Mouse (Mus musculus) bone marrow, adult 2 months (tissue): ENCODE results near the gene Pou3f3. TPM values are rescaled to one million over a fixed set of nuclear protein-coding genes. Genes with fewer than 3 reads are reported as not detected.

Experiments
- H3K27ac ChIP-seq: fragments of 200-500 bp; 2 replicates; pipeline ENCODE4 v1.5.1; 2012; ENCODE audit warnings: low read depth, mild to moderate bottlenecking, control low read depth, inconsistent platforms, low read length; ENCODE audit not compliant: control insufficient read depth, poor library complexity, insufficient read depth
- H3K4me1 ChIP-seq: fragments of 200-500 bp; 2 replicates; pipeline ENCODE4 v1.6.1; 2011; ENCODE audit warnings: low read length; ENCODE audit not compliant: control insufficient read depth, insufficient read depth
- H3K4me3 ChIP-seq: fragments of 200-500 bp; replicated peaks from 2 replicates; pipeline ENCODE3; 2011; ENCODE audit warnings: mild to moderate bottlenecking, low read depth, low read length, control low read depth; ENCODE audit not compliant: control insufficient read depth
- CTCF ChIP-seq: fragments of 200-500 bp; IDR thresholded peaks from 2 replicates; pipeline ENCODE4 v1.5.1; 2011; ENCODE audit warnings: low read length, control low read depth; ENCODE audit not compliant: control insufficient read depth, insufficient read depth
- POLR2A ChIP-seq: fragments of 200-500 bp; IDR thresholded peaks from 2 replicates; pipeline ENCODE4 v1.6.1; 2011; ENCODE audit warnings: low read depth, mild to moderate bottlenecking, control low read depth, low read length, borderline replicate concordance; ENCODE audit not compliant: control insufficient read depth
- WGBS: fragments of 180-500 bp; shearing (Covaris S2); methylation state at CpG from one replicate; pipeline ENCODE4 v1.1.7; 2018; 5-methylcytosine and 5-hydroxymethylcytosine counted together
- polyA plus RNA-seq: library from polyadenylated mRNA; stranded (reverse); fragments of >200 nt; gene quantifications from 2 replicates; pipeline ENCODE4 v1.2.4, GENCODE M21; 2011; ENCODE audit warnings: low replicate concordance; ENCODE audit not compliant: missing spikeins, insufficient read depth, insufficient read length

The Pou3f3 gene
- polyA plus RNA-seq, 1 experiment = 0.80 TPM

DNA sequence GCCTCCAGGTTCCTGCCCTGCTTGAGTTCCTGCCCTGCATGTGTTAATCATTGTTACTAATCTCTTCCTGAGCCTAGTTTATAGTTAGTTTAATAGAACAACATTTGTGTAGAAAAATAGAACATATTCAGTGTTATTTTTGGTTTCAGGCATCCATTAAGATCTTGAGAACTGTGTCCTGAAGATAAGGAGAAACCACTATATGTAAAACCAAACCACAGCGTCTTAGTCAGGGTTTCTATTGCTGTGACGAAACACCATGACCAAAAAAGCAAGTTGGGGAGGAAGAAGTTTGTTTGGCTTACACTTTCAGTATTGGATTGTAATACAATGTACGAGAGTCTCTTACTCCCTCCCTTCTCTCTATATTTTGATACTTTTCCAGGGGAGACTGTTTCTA, 49.5 kb downstream of the Pou3f3 start:
- 4% methylated on average over 3 of the region's 3 CpGs for WGBS
- Histone ChIP-seq H3K4me3 (no peak overlapping the region), H3K4me1 (no peaks in the 10 kb centered on the region), H3K27ac (no peak overlapping the region)
- TF ChIP-seq POLR2A (no peak), CTCF (no peak)

DNA sequence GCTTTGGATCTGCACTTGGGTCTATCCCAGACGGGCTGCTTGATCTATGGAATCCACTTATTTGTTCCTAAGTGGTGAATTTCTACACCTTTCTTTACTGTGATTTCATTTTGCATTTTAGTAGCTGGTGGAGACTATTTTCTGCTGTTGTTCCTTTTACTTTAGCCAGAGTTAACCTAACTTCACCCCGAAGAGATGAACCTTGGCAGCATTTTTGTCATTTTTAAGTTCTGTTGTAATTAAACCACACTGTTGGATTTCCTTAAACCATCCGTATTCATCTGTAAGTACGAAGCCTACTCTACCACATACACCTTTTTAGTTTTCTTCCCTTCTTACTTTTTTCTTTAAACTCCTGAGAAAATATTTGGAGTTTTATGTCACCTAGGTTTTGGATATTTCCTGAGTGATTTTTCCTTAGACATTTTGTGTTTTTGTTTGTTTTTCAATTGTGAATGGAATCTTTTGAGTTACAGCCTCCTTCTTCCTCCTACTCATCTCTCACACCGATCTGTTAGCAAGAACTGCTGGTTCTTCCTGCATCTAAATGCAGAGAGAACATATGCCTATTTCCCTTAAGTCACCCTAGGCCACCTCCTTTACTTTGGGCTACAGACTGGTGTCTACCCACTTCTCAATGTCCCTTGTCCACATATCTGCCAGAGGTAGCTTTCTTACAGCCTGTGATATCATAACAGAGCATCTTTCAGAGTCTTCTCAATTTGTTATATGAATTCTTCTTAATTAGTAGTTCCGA, 54.1 kb downstream of the Pou3f3 start:
- no peak overlapping the region for H3K4me3 ChIP-seq
- no peaks in the 10 kb centered on the region for H3K4me1 ChIP-seq
- no peak for TF ChIP-seq CTCF
- TF ChIP-seq POLR2A = no peak
- 69% methylated on average over 6 of the region's 6 CpGs for WGBS
- H3K27ac ChIP-seq = no peak overlapping the region

Other genes starting within 250 kb of the Pou3f3 start
- gene Mrps9, start 155.5 kb downstream of the Pou3f3 start, polyA plus RNA-seq = 27.0 and 44.4 TPM in 2 replicates